Mouse (Mus musculus) liver, postnatal 0 days (tissue): ENCODE results near the gene Sidt2. TPM values are rescaled to one million over a fixed set of nuclear protein-coding genes. Genes with fewer than 3 reads are reported as not detected.

Experiments
- ATAC-seq: fragments of 200-750 bp; cut with Nextera tagmentation; 2 replicates; pipeline ENCODE4 v1.8.0; 2017; ENCODE audit warnings: mild to moderate bottlenecking, moderate library complexity
- DNase-seq: peaks from one replicate; pipeline ENCODE4 v3.0.0-alpha.2; 2016
- H3K27ac ChIP-seq: fragments of 300-500 bp; sonication (generic); 2 replicates; pipeline ENCODE4 v1.5.1; 2014; ENCODE audit warnings: antibody characterized with exemption, moderate library complexity, mild to moderate bottlenecking, low read depth
- H3K27me3 ChIP-seq: fragments of 300-500 bp; sonication (generic); 2 replicates; pipeline ENCODE4 v1.6.1; 2014; ENCODE audit warnings: low read length, control low read depth, mixed read lengths; ENCODE audit not compliant: insufficient read depth
- H3K36me3 ChIP-seq: fragments of 300-500 bp; sonication (generic); replicated peaks from 2 replicates; pipeline ENCODE4 v1.6.1; 2014; ENCODE audit warnings: mild to moderate bottlenecking, control low read depth, low read length, moderate library complexity, mixed read lengths; ENCODE audit not compliant: insufficient read depth
- H3K4me1 ChIP-seq: fragments of 300-500 bp; sonication (generic); 2 replicates; pipeline ENCODE4 v1.6.1; 2014; ENCODE audit warnings: antibody characterized with exemption, mild to moderate bottlenecking, control low read depth; ENCODE audit not compliant: insufficient read depth
- H3K4me2 ChIP-seq: fragments of 300-500 bp; sonication (generic); 2 replicates; pipeline ENCODE4 v1.6.1; 2014; ENCODE audit warnings: low read depth, mild to moderate bottlenecking, low read length, moderate library complexity, mixed read lengths
- H3K4me3 ChIP-seq: fragments of 300-500 bp; sonication (generic); 2 replicates; pipeline ENCODE4 v1.5.1; 2014; ENCODE audit warnings: low read depth, low read length
- H3K9ac ChIP-seq: fragments of 300-500 bp; sonication (generic); replicated peaks from 2 replicates; pipeline ENCODE4 v1.6.1; 2014; ENCODE audit warnings: mild to moderate bottlenecking, moderate library complexity
- H3K9me3 ChIP-seq: fragments of 300-500 bp; sonication (generic); 2 replicates; pipeline ENCODE4 v1.6.1; 2016; ENCODE audit warnings: mild to moderate bottlenecking, control low read depth, low read length, mixed read lengths
- CTCF ChIP-seq: sonication (generic); IDR thresholded peaks from 2 replicates; pipeline ENCODE4 v1.5.1; 2016; ENCODE audit warnings: antibody characterized with exemption, low read depth
- EP300 ChIP-seq: IDR thresholded peaks from 2 replicates; pipeline ENCODE4 v1.6.1; 2016; ENCODE audit warnings: antibody characterized with exemption, low read depth, mild to moderate bottlenecking
- WGBS: fragments of 180-500 bp; shearing (Covaris S2); extraction: QIAGEN DNeasy Blood & Tissue Kit; methylation state at CpG from one replicate; pipeline ENCODE4 v1.1.7; 2014; ENCODE audit not compliant: insufficient replicate concordance; 5-methylcytosine and 5-hydroxymethylcytosine counted together
- polyA plus RNA-seq: library from polyadenylated mRNA; unstranded; fragments of >200 nt; fragmentation: Nextera tagmentation; extraction: Ambion mirVana; gene quantifications from 2 replicates; pipeline ENCODE4 v1.2.1, GENCODE M21; 2015

The Sidt2 gene
- polyA plus RNA-seq, 1 experiment from 2014 or later = 23.6 TPM

GRCm38 (mm10) chr9:45961855-45962254 is 6.8 kb upstream of the Sidt2 start:
- Histone ChIP-seq H3K4me3 (no peak overlapping the region), H3K27ac (no peak overlapping the region), H3K36me3 (peaks cover 48% of the 10 kb centered on the region), H3K27me3 (no peaks in the 10 kb centered on the region), H3K9me3 (no peaks in the 10 kb centered on the region), H3K4me1 (peaks cover 4% of the 10 kb centered on the region; the same call in 1 of the 2 replicates), H3K9ac (no peak overlapping the region), H3K4me2 (no peak overlapping the region)
- 75% methylated on average over 2 of the region's 2 CpGs for WGBS
- DNase-seq (no peak), ATAC-seq (no peak)
- TF ChIP-seq CTCF (no peak), EP300 (no peak)

GRCm38 (mm10) chr9:45959661-45960060 is 4.6 kb upstream of the Sidt2 start:
- Histone ChIP-seq H3K9ac (no peak overlapping the region), H3K4me3 (no peak overlapping the region), H3K9me3 (no peaks in the 10 kb centered on the region), H3K27ac (peak overlapping the region; percentile 69), H3K4me2 (no peak overlapping the region), H3K27me3 (no peaks in the 10 kb centered on the region), H3K36me3 (peaks cover 28% of the 10 kb centered on the region), H3K4me1 (peaks cover 10% of the 10 kb centered on the region)
- ATAC-seq (peak; percentile 9; the same call in 1 of the 2 replicates), DNase-seq (peak; percentile 34)
- WGBS = 38% methylated on average over 7 of the region's 7 CpGs
- peak; percentile 23; the same call in 1 of the 2 replicates for TF ChIP-seq EP300
- no peak for TF ChIP-seq CTCF

- 68% methylated on average over 4 of the region's 4 CpGs for WGBS
- no peak overlapping the region for H3K27ac ChIP-seq
- H3K27me3 ChIP-seq = no peaks in the 10 kb centered on the region
- H3K9me3 ChIP-seq = no peaks in the 10 kb centered on the region
- no peak overlapping the region for H3K9ac ChIP-seq
- ATAC-seq (no peak), DNase-seq (no peak)
- peaks cover 12% of the 10 kb centered on the region for H3K4me1 ChIP-seq
- no peak for TF ChIP-seq EP300
- no peak for TF ChIP-seq CTCF
- no peak overlapping the region for H3K4me2 ChIP-seq
- no peak overlapping the region for H3K4me3 ChIP-seq
- H3K36me3 ChIP-seq = peaks cover 20% of the 10 kb centered on the region
Measured at GRCm38 (mm10) chr9:45958851-45959250, 3.8 kb upstream of the Sidt2 start.

- Histone ChIP-seq H3K9me3 (no peaks in the 10 kb centered on the region), H3K27me3 (no peaks in the 10 kb centered on the region), H3K9ac (no peak overlapping the region), H3K4me3 (no peak overlapping the region), H3K4me2 (no peak overlapping the region), H3K27ac (no peak overlapping the region), H3K36me3 (peaks cover 13% of the 10 kb centered on the region), H3K4me1 (peaks cover 19% of the 10 kb centered on the region)
- ATAC-seq (no peak), DNase-seq (no peak)
- WGBS = 75% methylated on average over 7 of the region's 7 CpGs
- TF ChIP-seq EP300 (no peak), CTCF (no peak)
Measured at GRCm38 (mm10) chr9:45958023-45958670, 3.1 kb upstream of the Sidt2 start.

- DNase-seq (peak; percentile 68), ATAC-seq (peak; percentile 64)
- no peaks in the 10 kb centered on the region for H3K9me3 ChIP-seq
- peaks cover 26% of the 10 kb centered on the region for H3K36me3 ChIP-seq
- H3K4me1 ChIP-seq = peaks cover 19% of the 10 kb centered on the region
- peak overlapping the region; percentile 95 for H3K27ac ChIP-seq
- peak overlapping the region; percentile 79 for H3K4me3 ChIP-seq
- H3K9ac ChIP-seq = peak overlapping the region; percentile 89
- 4% methylated on average over 47 of the region's 63 CpGs for WGBS
- no peaks in the 10 kb centered on the region for H3K27me3 ChIP-seq
- peak overlapping the region; percentile 84 for H3K4me2 ChIP-seq
- TF ChIP-seq CTCF (no peak), EP300 (no peak)
Measured at GRCm38 (mm10) chr9:45954294-45955106, 558 bp downstream of the Sidt2 start.

GRCm38 (mm10) chr9:45953511-45954293 is 1.4 kb downstream of the Sidt2 start:
- no peaks in the 10 kb centered on the region for H3K27me3 ChIP-seq
- peak overlapping the region; percentile 84 for H3K4me2 ChIP-seq
- peak overlapping the region; percentile 89 for H3K9ac ChIP-seq
- peak overlapping the region; percentile 79 for H3K4me3 ChIP-seq
- WGBS = 48% methylated on average over 13 of the region's 13 CpGs
- no peaks in the 10 kb centered on the region for H3K9me3 ChIP-seq
- H3K4me1 ChIP-seq = peaks cover 19% of the 10 kb centered on the region
- TF ChIP-seq EP300 (no peak), CTCF (no peak)
- DNase-seq = no peak
- peak overlapping the region; percentile 95 for H3K27ac ChIP-seq
- peaks cover 32% of the 10 kb centered on the region for H3K36me3 ChIP-seq
- no peak for ATAC-seq
